Mouse (Mus musculus) embryonic facial prominence, embryonic 15.5 days (tissue): ENCODE data around the gene Herpud1. TPM values are rescaled to one million over a fixed set of nuclear protein-coding genes. Genes with fewer than 3 reads are reported as not detected.

ENCODE experiments used
- ATAC-seq: fragments of 200-750 bp; cut with Nextera tagmentation; 2 replicates; pipeline ENCODE4 v1.8.0; 2017; ENCODE audit warnings: low read depth, moderate TSS enrichment; ENCODE audit not compliant: insufficient number of reproducible peaks, low FRiP score, low TSS enrichment
- H3K27ac ChIP-seq: fragments of 300-500 bp; sonication (generic); replicated peaks from 2 replicates; pipeline ENCODE4 v1.5.1; 2015; ENCODE audit warnings: mild to moderate bottlenecking, inconsistent platforms
- H3K27me3 ChIP-seq: fragments of 300-500 bp; sonication (generic); 2 replicates; pipeline ENCODE4 v1.6.1; 2015; ENCODE audit warnings: inconsistent platforms
- H3K36me3 ChIP-seq: fragments of 300-500 bp; sonication (generic); 2 replicates; pipeline ENCODE4 v1.6.1; 2015; ENCODE audit warnings: mild to moderate bottlenecking, inconsistent platforms
- H3K4me1 ChIP-seq: fragments of 300-500 bp; sonication (generic); 2 replicates; pipeline ENCODE4 v1.6.1; 2015; ENCODE audit warnings: inconsistent platforms
- H3K4me2 ChIP-seq: fragments of 300-500 bp; sonication (generic); replicated peaks from 2 replicates; pipeline ENCODE4 v1.6.1; 2015; ENCODE audit warnings: mild to moderate bottlenecking, inconsistent platforms
- H3K4me3 ChIP-seq: fragments of 300-500 bp; sonication (generic); replicated peaks from 2 replicates; pipeline ENCODE4 v1.5.1; 2015; ENCODE audit warnings: mild to moderate bottlenecking, inconsistent platforms
- H3K9ac ChIP-seq: fragments of 300-500 bp; sonication (generic); 2 replicates; pipeline ENCODE4 v1.6.1; 2015; ENCODE audit warnings: inconsistent platforms
- H3K9me3 ChIP-seq: fragments of 300-500 bp; sonication (generic); replicated peaks from 2 replicates; pipeline ENCODE4 v1.6.1; 2016; ENCODE audit warnings: inconsistent platforms
- WGBS: fragments of 180-500 bp; shearing (Covaris S2); methylation state at CpG from one replicate; pipeline ENCODE4 v1.1.7; 2015; 5-methylcytosine and 5-hydroxymethylcytosine counted together
- polyA plus RNA-seq: library from polyadenylated mRNA; unstranded; fragments of >200 nt; fragmentation: Nextera tagmentation; extraction: Ambion mirVana; gene quantifications from 2 replicates; pipeline ENCODE4 v1.2.1, GENCODE M21; 2015

Gene Herpud1
- polyA plus RNA-seq = 96.8 and 103 TPM in 2 replicates

DNA sequence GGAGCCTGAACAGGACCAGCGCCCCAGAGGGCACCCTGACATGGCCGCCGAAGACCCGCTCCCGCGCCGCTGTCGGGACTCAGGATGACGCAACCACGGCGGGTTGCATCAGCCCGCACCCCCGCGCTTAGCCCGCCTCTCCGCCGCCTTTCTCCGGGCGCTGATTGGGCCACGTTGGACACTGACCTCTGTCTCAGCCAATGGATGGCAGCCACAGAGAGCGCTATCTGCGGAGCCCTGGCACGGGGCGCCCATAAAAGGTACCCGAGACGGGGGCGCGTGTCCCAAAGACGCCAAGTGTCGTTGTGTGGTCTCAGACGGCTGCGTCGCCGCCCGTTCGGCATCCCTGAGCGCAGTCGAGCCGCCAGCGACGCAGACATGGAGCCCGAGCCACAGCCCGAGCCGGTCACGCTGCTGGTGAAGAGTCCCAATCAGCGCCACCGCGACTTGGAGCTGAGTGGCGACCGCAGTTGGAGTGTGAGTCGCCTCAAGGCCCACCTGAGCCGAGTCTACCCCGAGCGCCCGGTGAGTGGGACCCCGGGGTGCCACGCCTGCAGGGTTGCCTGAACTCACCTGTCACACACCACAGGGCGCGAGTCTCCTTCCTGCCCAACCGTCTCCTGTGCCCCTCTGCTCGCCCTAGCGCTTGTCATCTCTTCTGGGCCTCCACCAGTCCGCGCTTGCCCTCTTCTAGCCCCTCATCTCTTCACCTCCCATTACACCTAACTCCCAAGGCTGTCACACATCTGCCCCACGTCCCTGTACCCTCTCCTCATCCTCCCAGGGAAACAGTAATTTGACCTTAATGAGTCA lies at the start of gene Herpud1:
TSS of gene Herpud1 (plus strand) at position 225 of the 813 bp plus-strand sequence.
- Histone ChIP-seq H3K4me2 (peak within 1 kb of the TSS; percentile 86), H3K27ac (peak within 1 kb of the TSS; percentile 88), H3K4me1 (peaks cover 10% of the 10 kb centered on the region), H3K27me3 (no peaks in the 10 kb centered on the region), H3K9ac (peak within 1 kb of the TSS; percentile 89), H3K9me3 (no peaks in the 10 kb centered on the region), H3K36me3 (peaks cover 23% of the 10 kb centered on the region), H3K4me3 (peak within 1 kb of the TSS; percentile 76)
- ATAC-seq = peak; percentile 99
- under 1% methylated on average over 65 of the region's 65 CpGs for WGBS

DNA sequence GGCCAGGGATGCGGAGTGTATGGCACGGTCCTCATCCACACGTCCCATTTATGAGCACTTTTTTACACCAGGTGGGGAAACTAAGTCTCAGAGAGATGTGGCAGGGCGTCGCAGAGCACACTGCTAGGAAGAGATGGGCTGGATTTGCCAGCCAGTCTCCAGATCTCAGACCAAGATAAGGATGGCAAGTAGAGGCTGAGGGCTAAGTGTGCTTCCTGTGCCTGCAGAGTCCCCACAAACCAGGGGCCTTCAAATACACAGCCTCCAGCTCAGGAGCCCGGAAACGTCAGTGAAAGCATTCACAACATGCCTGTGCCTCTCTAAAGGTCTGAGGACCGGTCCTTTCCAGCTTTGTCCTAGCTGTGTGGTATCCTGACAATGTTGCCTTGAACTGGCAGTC lies 48.7 kb upstream of the Herpud1 start:
- no peaks in the 10 kb centered on the region for H3K9me3 ChIP-seq
- WGBS = 74% methylated on average over 8 of the region's 8 CpGs
- no peak overlapping the region for H3K27ac ChIP-seq
- no peaks in the 10 kb centered on the region for H3K36me3 ChIP-seq
- no peaks in the 10 kb centered on the region for H3K4me1 ChIP-seq
- no peak for ATAC-seq
- no peak overlapping the region for H3K4me3 ChIP-seq
- H3K4me2 ChIP-seq = no peak overlapping the region
- no peak overlapping the region for H3K9ac ChIP-seq
- H3K27me3 ChIP-seq = no peaks in the 10 kb centered on the region

DNA sequence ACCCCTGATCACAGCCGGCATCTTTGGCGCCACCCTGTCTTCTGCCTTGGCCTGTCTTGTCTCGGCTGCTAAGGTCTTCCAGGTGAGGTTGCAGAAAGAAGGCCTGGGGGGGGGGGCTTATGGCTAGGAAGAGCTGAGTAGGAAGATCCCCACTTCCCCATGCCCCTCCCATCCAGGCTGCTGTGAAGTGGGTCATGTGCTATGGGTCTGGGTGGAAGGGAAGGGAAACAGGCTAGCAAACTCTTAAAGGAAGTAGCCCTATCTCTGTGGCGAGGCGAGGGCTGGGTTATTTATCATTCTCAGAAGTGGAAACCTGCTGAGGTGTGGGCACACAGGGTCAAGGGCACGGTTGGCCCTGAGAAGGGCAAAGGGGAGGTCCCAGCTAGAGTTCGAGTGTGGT lies 45.4 kb upstream of the Herpud1 start:
- no peak for ATAC-seq
- Histone ChIP-seq H3K4me3 (no peak overlapping the region), H3K4me1 (no peaks in the 10 kb centered on the region), H3K27me3 (no peaks in the 10 kb centered on the region), H3K9ac (no peak overlapping the region), H3K36me3 (no peaks in the 10 kb centered on the region), H3K9me3 (no peaks in the 10 kb centered on the region), H3K27ac (no peak overlapping the region), H3K4me2 (no peak overlapping the region)
- WGBS = 79% methylated on average over 7 of the region's 7 CpGs

DNA sequence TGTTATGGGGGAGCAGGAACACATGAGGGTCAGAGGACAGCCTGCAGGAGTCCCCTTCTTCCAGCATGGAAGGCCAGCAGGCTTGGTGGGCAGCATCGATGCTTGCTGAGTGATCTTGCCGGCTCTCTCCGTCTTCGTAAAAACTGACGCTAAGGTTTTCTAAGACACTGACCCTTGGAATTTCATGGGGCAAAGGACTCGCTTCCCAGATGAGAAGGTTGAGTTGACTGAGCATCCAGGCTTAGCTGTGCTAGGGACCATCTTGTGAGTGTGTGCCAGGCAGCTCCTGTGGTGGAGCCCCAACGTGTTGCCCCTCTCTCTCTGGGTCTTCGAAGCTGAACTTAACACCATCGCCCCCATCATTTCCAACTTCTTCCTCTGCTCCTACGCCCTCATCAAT lies 43.5 kb upstream of the Herpud1 start:
- Histone ChIP-seq H3K9me3 (no peaks in the 10 kb centered on the region), H3K27ac (no peak overlapping the region), H3K36me3 (no peaks in the 10 kb centered on the region), H3K9ac (no peak overlapping the region), H3K4me3 (no peak overlapping the region), H3K4me2 (no peak overlapping the region), H3K27me3 (no peaks in the 10 kb centered on the region), H3K4me1 (no peaks in the 10 kb centered on the region)
- 88% methylated on average over 10 of the region's 10 CpGs for WGBS
- ATAC-seq = no peak

DNA sequence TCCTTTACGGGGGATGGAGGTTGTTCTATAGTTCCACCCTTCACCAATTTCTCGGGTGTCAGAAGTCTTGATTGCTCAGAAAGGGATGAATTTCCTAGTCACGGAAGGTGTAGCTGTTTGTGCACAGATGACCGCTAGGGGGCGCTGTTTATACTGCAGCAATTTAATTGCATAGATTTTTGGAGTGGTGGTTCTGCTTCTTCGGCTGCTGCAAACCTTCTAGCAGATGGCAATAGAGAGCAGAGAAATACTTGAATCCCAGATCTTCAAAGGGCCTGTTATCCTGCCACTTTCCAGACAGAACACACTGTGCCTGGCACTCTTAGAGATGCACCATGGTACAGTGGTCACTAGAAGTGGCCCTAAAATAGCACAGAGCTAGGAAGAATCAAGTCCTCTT lies 42.9 kb upstream of the Herpud1 start:
- H3K36me3 ChIP-seq = no peaks in the 10 kb centered on the region
- H3K4me3 ChIP-seq = no peak overlapping the region
- ATAC-seq = no peak
- H3K9ac ChIP-seq = no peak overlapping the region
- no peak overlapping the region for H3K4me2 ChIP-seq
- WGBS = 9% methylated on average over 6 of the region's 6 CpGs
- no peaks in the 10 kb centered on the region for H3K4me1 ChIP-seq
- no peak overlapping the region for H3K27ac ChIP-seq
- no peaks in the 10 kb centered on the region for H3K9me3 ChIP-seq
- H3K27me3 ChIP-seq = no peaks in the 10 kb centered on the region

DNA sequence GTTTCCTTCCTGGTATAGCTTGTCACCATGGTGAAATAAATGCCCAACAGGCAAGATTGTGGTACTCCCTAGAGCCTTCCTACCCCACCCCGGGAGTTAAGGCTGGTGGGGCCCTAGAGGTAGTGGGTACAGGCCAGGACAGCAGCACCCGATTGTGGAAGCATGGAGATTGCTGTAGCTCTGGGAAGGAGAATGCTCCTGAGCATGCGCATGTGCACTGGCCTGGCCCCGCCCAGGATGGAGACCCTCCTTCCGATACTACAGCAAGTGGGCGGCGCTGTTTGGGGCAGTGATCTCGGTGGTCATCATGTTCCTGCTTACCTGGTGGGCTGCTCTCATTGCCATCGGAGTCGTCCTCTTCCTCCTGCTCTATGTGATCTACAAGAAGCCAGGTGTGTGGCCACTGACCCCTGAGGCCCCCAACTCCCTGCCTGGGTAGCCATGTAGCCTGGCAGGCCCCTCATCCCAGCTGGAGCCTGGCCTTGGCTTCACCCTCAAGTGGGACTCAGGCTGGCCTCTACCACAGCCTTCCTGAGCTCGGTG lies 42.4 kb upstream of the Herpud1 start:
- Histone ChIP-seq H3K36me3 (no peaks in the 10 kb centered on the region), H3K27me3 (no peaks in the 10 kb centered on the region), H3K9ac (no peak overlapping the region), H3K4me2 (no peak overlapping the region), H3K4me3 (no peak overlapping the region), H3K9me3 (no peaks in the 10 kb centered on the region), H3K4me1 (no peaks in the 10 kb centered on the region), H3K27ac (no peak overlapping the region)
- 81% methylated on average over 11 of the region's 11 CpGs for WGBS
- no peak for ATAC-seq

DNA sequence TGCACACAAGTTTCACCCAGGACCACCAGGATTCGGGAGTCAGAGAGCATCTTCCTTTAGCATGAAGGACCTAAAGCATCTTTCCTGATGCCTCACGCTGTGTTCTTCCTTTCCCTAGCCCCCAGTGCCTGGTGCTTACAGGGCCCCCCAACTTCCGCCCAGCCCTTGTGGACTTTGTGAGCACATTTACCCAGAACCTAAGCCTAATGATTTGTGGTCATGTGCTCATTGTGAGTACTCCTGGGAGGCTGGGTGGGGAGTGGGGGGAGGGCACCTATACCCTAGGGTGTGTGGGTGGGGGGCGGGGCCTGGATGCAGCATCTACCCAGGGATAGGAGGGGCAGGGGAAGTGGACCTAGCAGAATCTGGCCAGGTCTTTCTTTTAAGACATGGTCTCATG lies 40.6 kb upstream of the Herpud1 start:
- Histone ChIP-seq H3K4me2 (no peak overlapping the region), H3K27ac (no peak overlapping the region), H3K27me3 (no peaks in the 10 kb centered on the region), H3K36me3 (no peaks in the 10 kb centered on the region), H3K4me3 (no peak overlapping the region), H3K4me1 (no peaks in the 10 kb centered on the region), H3K9me3 (no peaks in the 10 kb centered on the region), H3K9ac (no peak overlapping the region)
- WGBS = 90% methylated on average over 4 of the region's 4 CpGs
- no peak for ATAC-seq

DNA sequence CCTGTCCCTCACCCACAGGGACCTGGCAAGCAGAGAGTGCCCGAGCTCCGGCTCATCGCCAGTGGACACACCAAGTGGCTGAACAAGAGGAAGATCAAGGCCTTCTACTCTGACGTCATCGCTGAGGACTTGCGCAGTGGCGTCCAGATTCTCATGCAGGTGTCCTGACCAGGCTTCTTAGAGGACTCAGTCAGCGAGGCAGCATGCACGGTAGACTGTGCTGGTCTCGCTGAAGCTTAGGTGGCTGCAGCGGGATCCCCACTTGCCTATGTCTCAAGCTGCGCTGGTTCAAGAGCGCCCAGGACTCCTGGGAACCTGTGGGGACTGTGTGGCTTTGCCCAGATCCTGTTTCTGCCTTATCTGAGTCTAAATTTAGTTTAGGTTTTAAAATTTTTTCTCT lies 40.0 kb upstream of the Herpud1 start:
- Histone ChIP-seq H3K27me3 (no peaks in the 10 kb centered on the region), H3K36me3 (no peaks in the 10 kb centered on the region), H3K9ac (no peak overlapping the region), H3K4me2 (no peak overlapping the region), H3K4me1 (no peaks in the 10 kb centered on the region), H3K9me3 (no peaks in the 10 kb centered on the region), H3K27ac (no peak overlapping the region), H3K4me3 (no peak overlapping the region)
- WGBS = 93% methylated on average over 13 of the region's 13 CpGs
- ATAC-seq = no peak

DNA sequence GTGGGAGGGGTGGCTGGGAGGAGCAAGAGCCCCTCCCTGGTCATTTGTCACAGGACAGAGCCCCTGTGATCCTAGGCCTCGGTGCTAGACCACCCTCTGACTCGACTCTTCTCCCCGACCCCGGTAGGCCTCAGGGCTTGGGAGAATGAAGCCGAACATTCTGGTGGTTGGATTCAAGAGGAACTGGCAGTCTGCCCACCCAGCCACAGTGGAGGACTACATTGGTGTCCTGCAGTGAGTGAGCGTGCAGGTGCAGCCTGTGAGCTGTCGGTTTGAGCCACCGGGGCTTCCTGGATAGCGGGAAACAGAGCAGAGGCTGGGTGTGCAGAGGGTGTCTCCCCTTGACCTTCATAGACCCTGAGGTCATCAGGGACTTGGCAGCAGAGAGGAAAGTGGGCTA lies 37.8 kb upstream of the Herpud1 start:
- Histone ChIP-seq H3K27ac (no peak overlapping the region), H3K4me3 (no peak overlapping the region), H3K9me3 (no peaks in the 10 kb centered on the region), H3K27me3 (no peaks in the 10 kb centered on the region), H3K9ac (no peak overlapping the region), H3K4me2 (no peak overlapping the region), H3K36me3 (no peaks in the 10 kb centered on the region), H3K4me1 (no peaks in the 10 kb centered on the region)
- ATAC-seq = no peak
- WGBS = 60% methylated on average over 9 of the region's 9 CpGs

DNA sequence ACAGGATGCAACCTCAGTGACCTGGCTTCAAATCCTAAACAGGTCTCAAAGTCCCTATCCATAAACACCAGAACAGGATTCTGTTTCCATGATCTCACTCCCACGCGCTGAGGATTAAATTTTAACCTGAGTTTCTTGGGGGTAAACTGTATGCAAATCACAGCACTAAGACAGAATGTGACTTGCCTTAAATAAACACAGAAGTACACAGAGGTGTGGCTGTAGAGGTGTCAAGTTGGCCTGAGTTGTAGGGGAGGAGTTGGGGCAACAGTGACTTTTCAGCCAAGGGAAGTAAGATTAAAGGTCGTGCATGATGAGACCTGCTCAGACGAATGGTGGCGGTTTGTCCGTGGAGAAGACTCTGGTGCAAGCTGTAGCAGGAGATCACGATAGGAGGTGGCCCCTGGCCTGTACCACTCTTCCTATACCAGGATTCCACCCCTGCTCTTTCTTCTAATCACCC lies 32.1 kb upstream of the Herpud1 start:
- H3K4me3 ChIP-seq = no peak overlapping the region
- no peak overlapping the region for H3K9ac ChIP-seq
- H3K4me1 ChIP-seq = 0 out of 2 replicates have a peak, but pooled peaks cover 9% of the 10 kb centered on the region
- no peaks in the 10 kb centered on the region for H3K27me3 ChIP-seq
- WGBS = 75% methylated on average over 7 of the region's 7 CpGs
- H3K27ac ChIP-seq = peak overlapping the region; percentile 25; the same call in 1 of the 2 replicates
- no peak overlapping the region for H3K4me2 ChIP-seq
- no peaks in the 10 kb centered on the region for H3K9me3 ChIP-seq
- H3K36me3 ChIP-seq = no peaks in the 10 kb centered on the region
- no peak for ATAC-seq

DNA sequence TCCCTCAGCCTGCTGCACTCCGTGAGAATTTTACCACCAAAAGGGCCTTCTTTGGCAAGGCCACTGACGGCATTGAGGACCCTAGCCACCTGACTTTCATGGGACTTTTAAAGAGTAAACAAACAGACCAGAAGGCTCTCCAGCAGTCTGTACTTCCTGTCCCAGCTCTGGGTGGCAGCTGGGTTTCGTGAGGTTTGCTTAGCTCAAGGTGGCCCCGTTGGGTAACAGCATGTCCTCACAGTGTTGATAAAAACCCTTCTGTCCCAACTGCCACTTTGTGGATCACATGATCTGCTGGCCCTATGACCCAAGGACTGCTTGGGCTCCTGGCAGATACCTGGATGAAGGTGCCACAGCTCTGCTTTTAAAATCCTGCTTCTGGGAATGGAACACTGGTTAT lies 31.7 kb upstream of the Herpud1 start:
- H3K4me3 ChIP-seq = no peak overlapping the region
- no peak for ATAC-seq
- no peaks in the 10 kb centered on the region for H3K36me3 ChIP-seq
- H3K4me2 ChIP-seq = no peak overlapping the region
- H3K4me1 ChIP-seq = 0 out of 2 replicates have a peak, but pooled peaks cover 9% of the 10 kb centered on the region
- H3K27me3 ChIP-seq = no peaks in the 10 kb centered on the region
- no peaks in the 10 kb centered on the region for H3K9me3 ChIP-seq
- 76% methylated on average over 4 of the region's 4 CpGs for WGBS
- peak overlapping the region; percentile 25; the same call in 1 of the 2 replicates for H3K27ac ChIP-seq
- no peak overlapping the region for H3K9ac ChIP-seq
